Mouse (Mus musculus) cerebral cortex, adult 2 months (tissue): ENCODE measurements around the gene Prrg3.

ENCODE experiments used
- WGBS: fragments of 180-500 bp; shearing (Covaris S2); methylation state at CpG from one replicate; pipeline ENCODE4 v1.1.7; 2018; 5-methylcytosine and 5-hydroxymethylcytosine counted together

Prrg3 gene

GRCm38 (mm10) chrX:71962073-71963051, at the start of gene Prrg3:
TSS of gene Prrg3 (plus strand) at chrX:71962624.
- 13% methylated on average over 58 of the region's 72 CpGs for WGBS

DNA sequence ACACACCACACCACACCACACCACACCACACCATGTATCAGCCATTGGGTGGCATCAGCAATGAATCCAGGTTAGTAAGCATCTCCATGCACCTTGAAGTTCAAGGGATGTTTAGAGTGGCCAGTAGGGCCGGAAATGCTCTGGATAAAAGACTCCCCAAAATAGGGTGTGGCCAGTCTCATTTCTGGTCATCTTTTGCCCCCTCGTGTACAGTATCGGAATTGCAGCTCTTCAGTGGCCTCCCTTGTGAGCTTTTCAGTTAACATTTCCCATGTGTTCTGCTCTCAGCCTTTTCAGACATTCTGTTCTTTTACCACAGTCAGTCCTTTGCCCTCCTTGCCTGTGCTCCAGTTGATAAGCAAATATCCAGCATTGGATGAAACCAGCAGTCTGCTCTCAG, 15.8 kb upstream of the Prrg3 start:
- WGBS = 13% methylated on average over 3 of the region's 3 CpGs

DNA sequence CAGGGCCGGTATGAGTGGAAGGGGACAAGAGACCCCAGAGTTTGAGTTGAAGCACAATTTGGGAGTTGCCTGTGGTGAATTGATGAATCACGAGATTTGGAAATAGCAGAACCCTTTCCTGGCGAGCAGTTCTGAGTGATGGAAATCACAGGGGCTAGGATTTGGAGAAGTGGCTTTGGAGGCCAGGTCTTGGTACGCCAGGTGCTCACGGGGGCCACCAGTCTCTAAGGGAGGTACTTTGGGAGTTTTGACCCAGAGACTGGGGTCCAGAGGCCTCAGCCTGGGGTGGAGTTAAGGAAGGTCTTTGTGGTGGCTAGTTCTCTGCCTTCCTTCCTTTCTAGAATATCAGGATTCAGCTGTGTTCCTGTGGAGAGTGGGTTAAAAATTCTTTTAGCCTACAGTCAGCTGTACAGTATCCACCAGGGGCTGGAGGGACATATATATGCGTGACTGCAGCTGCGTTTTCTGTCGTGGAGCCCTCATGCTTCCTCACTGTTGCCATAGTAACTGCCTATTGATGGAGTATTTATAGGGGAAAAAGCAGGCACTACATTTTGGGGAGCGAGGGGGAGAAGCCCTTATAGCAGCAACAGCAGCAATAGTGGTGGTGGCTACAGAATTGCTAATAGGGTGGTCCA, 970 bp downstream of the Prrg3 start:
- WGBS = 11% methylated on average over 9 of the region's 9 CpGs

DNA sequence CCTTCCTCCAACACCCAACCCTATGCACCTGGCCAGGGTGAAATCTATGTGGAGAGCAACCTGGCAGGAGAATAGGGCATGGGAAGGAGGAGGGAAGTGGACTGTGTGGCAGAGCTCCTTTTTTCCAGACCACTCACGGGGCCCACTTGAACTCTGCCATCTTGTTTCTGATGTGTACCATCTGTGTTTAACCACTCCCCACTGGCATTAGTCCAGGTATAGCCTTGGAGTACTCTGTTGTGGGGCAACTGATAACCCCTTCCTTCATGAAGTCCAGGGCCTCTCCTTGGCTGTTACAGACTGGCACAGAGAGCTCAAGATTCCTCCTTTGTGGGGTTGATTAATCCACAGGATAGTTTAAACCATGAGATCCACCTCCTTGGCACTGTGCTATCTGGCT, 5.8 kb downstream of the Prrg3 start:
- 83% methylated on average over 1 of the region's 1 CpGs for WGBS

DNA sequence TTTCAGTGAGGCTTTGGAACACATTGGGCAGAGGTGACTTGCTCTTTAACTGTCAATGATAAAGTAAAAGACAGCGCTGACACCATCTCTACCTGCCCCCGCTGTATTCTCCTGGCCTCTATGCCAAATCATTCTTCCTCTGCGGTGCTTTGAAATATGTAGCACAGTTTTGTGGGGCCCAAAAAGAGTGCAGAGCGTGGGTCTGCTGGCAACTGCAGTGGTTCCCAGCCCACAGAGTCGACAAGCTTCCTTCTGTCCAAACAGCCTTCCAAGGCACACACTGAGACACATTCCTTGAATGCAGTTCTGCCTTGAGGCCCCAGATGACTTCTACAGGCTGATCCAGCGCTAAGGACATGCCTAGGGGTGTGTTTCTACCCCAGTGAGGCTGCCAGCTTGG, 6.4 kb downstream of the Prrg3 start:
- 60% methylated on average over 6 of the region's 6 CpGs for WGBS

- 58% methylated on average over 5 of the region's 5 CpGs for WGBS
These were observed 8.9 kb downstream of the Prrg3 start for GRCm38 (mm10) chrX:71971325-71971724.

GRCm38 (mm10) chrX:71972686-71973085, 10.3 kb downstream of the Prrg3 start, which contains the start of gene Fate1:
TSS of gene Fate1 (plus strand) at chrX:71972986.
- WGBS = 88% methylated on average over 2 of the region's 2 CpGs

GRCm38 (mm10) chrX:71980443-71980842, 18.0 kb downstream of the Prrg3 start:
- WGBS = 72% methylated on average over 3 of the region's 3 CpGs

GRCm38 (mm10) chrX:71981322-71981721, 18.9 kb downstream of the Prrg3 start:
- 65% methylated on average over 2 of the region's 2 CpGs for WGBS

DNA sequence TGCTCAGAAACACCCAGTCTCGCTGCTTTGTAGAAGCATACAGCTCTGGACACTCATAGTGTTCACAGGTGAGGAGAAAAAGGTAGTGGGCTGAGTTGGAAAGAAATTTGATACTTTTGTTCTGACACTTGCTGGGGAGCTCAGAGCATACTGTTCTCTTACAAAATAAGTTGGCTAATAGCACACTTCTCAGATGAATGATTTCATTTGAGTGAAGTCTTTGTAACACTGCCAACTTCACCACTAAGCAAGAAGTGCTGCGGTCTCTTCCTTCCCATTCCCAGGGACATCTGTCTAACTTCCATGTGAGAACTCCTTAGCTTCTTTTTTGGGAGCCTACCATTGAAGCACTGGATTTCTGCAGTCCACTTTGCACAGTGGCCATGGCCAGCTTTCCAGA, 20.8 kb downstream of the Prrg3 start:
- WGBS = 55% methylated on average over 2 of the region's 2 CpGs

DNA sequence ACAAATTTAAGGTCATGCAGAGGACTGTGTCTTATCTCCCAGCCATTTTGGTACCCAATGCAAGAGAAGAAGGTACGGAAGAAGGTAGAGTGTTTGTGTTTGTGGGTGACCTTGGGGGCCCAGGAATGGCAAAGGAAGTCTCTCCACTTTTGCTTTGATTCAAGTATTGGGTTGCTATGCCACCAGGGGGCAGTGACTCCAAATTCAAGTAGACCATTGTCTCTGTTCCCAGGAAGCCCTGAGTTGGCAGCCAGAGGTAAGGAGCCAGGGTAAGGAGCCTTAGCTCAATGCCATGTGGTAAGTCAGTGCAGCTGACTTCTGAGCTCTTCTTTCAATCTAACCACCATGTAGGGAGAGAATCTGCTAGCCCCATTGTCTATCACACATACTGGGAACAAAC, 21.4 kb downstream of the Prrg3 start:
- 89% methylated on average over 1 of the region's 1 CpGs for WGBS

- 90% methylated on average over 3 of the region's 3 CpGs for WGBS
These were observed 29.1 kb downstream of the Prrg3 start, which contains the start of gene Cnga2 for GRCm38 (mm10) chrX:71991549-71991948. TSS of gene Cnga2 (plus strand) at chrX:71991849.

DNA sequence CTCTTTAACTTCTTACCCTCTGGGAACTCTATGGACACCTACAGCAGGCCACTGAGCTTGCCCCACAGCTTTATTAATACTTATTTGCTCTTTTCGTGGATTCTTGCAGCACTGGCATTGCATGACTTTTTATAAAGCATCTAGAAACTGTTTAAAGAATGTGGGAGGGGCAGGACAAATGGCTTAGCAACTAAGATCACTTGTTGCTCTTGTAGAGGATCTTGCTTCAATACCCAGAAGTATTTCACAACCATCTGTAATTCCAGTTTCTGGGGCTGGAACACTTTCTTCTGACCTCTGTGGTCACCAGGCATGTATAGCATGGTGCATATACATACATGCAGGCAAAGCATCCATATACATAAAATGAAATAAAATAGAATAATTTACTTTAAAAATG, 33.5 kb downstream of the Prrg3 start:
- WGBS = 81% methylated on average over 1 of the region's 1 CpGs

GRCm38 (mm10) chrX:72012236-72012635, 49.8 kb downstream of the Prrg3 start:
- 24% methylated on average over 9 of the region's 9 CpGs for WGBS

GRCm38 (mm10) chrX:72012804-72013203, 50.4 kb downstream of the Prrg3 start:
- 16% methylated on average over 3 of the region's 3 CpGs for WGBS

DNA sequence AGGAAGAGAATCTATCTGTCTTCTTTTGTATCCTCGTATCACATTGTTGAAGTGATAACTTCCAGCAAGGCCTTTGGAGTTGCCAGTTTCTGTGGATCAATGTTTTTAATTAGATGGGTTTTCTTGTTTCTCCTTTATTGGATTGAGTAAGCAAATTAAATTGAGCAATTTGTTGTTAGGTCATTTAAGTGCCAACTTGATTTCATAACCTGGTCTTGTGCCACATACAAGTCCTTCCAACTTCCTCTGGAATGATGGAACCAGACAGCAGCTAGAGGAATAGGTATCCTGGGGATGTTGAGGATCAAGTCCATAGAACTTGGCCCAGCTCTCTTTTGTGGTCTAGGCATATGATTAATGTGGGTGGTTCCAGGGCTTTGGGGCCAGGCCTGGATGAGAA, 59.8 kb downstream of the Prrg3 start:
- 96% methylated on average over 1 of the region's 1 CpGs for WGBS
